Mouse (Mus musculus): Measurements from ENCODE around the gene Sin3a. TPM values are rescaled to one million over a fixed set of nuclear protein-coding genes. Genes with fewer than 3 reads are reported as not detected.
A peak's percentile ranks its signal among the peaks of the same experiment; 100 is the strongest.

Gene Sin3a
- polyA plus RNA-seq (2016; fragmentation: Nextera tagmentation; extraction: Ambion mirVana) = 38.7 and 41.2 TPM in 2 replicates

GRCm38 (mm10) chr9:57071801-57072351, at the start of gene Sin3a:
Gene Sin3a, plus strand, starts transcription at chr9:57072040.
- ATAC-seq (ENCODE audit: low FRiP score) = no peak
- Histone ChIP-seq H3K4me1 (peaks cover 25% of the 10 kb centered on the region), H3K36me3 (no peaks in the 10 kb centered on the region), H3K9ac (peak within 1 kb of the TSS; percentile 66), H3K27ac (peak within 1 kb of the TSS; percentile 98), H3K4me3 (peak within 1 kb of the TSS; percentile 93), H3K4me2 (replicated peaks) (peak within 1 kb of the TSS; percentile 83), H3K9me3 (replicated peaks) (no peaks in the 10 kb centered on the region), H3K27me3 (no peaks in the 10 kb centered on the region)
- WGBS = under 1% methylated on average over 34 of the region's 34 CpGs

GRCm38 (mm10) chr9:57031756-57032155, 40.1 kb upstream of the Sin3a start:
- Histone ChIP-seq H3K27me3 (no peaks in the 10 kb centered on the region), H3K27ac (no peak overlapping the region), H3K4me3 (no peak overlapping the region), H3K4me1 (no peaks in the 10 kb centered on the region), H3K36me3 (peaks cover 52% of the 10 kb centered on the region), H3K9ac (no peak overlapping the region), H3K4me2 (replicated peaks) (no peak overlapping the region), H3K9me3 (replicated peaks) (no peaks in the 10 kb centered on the region)
- 97% methylated on average over 1 of the region's 1 CpGs for WGBS
- ATAC-seq (ENCODE audit: low FRiP score) = no peak

GRCm38 (mm10) chr9:57056237-57056636, 15.6 kb upstream of the Sin3a start:
- Histone ChIP-seq H3K4me1 (no peaks in the 10 kb centered on the region), H3K9ac (no peak overlapping the region), H3K9me3 (replicated peaks) (no peaks in the 10 kb centered on the region), H3K27me3 (no peaks in the 10 kb centered on the region), H3K36me3 (peaks cover 44% of the 10 kb centered on the region), H3K27ac (no peak overlapping the region), H3K4me2 (replicated peaks) (no peak overlapping the region), H3K4me3 (no peak overlapping the region)
- ATAC-seq (ENCODE audit: low FRiP score) = no peak
- 86% methylated on average over 1 of the region's 1 CpGs for WGBS

- Histone ChIP-seq H3K36me3 (peaks cover 27% of the 10 kb centered on the region), H3K9me3 (replicated peaks) (no peaks in the 10 kb centered on the region), H3K27me3 (no peaks in the 10 kb centered on the region), H3K27ac (no peak overlapping the region), H3K4me2 (replicated peaks) (no peak overlapping the region), H3K4me3 (no peak overlapping the region), H3K4me1 (no peaks in the 10 kb centered on the region), H3K9ac (no peak overlapping the region)
- WGBS = 97% methylated on average over 2 of the region's 2 CpGs
- no peak for ATAC-seq (ENCODE audit: low FRiP score)
Measured at GRCm38 (mm10) chr9:57064164-57064563, 7.7 kb upstream of the Sin3a start.

- H3K4me3 ChIP-seq = no peak overlapping the region
- WGBS = 82% methylated on average over 3 of the region's 3 CpGs
- H3K36me3 ChIP-seq = 0 out of 2 replicates have a peak, but pooled peaks cover 3% of the 10 kb centered on the region
- no peaks in the 10 kb centered on the region for H3K9me3 ChIP-seq (replicated peaks)
- no peak overlapping the region for H3K4me2 ChIP-seq (replicated peaks)
- H3K4me1 ChIP-seq = peaks cover 11% of the 10 kb centered on the region
- H3K9ac ChIP-seq = no peak overlapping the region
- no peak overlapping the region for H3K27ac ChIP-seq
- no peak for ATAC-seq (ENCODE audit: low FRiP score)
- no peaks in the 10 kb centered on the region for H3K27me3 ChIP-seq
Measured at GRCm38 (mm10) chr9:57068266-57068665, 3.6 kb upstream of the Sin3a start.

GRCm38 (mm10) chr9:57070262-57070661, 1.6 kb upstream of the Sin3a start:
- Histone ChIP-seq H3K36me3 (0 out of 2 replicates have a peak, but pooled peaks cover 2% of the 10 kb centered on the region), H3K4me2 (replicated peaks) (no peak overlapping the region), H3K4me3 (no peak overlapping the region), H3K9me3 (replicated peaks) (no peaks in the 10 kb centered on the region), H3K27me3 (no peaks in the 10 kb centered on the region), H3K27ac (no peak overlapping the region), H3K4me1 (peaks cover 24% of the 10 kb centered on the region), H3K9ac (no peak overlapping the region)
- WGBS = 66% methylated on average over 1 of the region's 1 CpGs
- no peak for ATAC-seq (ENCODE audit: low FRiP score)

- peak overlapping the region; percentile 41; the same call in 1 of the 2 replicates for H3K27ac ChIP-seq
- H3K4me2 ChIP-seq (replicated peaks) = peak overlapping the region; percentile 83
- WGBS = 35% methylated on average over 5 of the region's 5 CpGs
- H3K27me3 ChIP-seq = no peaks in the 10 kb centered on the region
- peak overlapping the region; percentile 66 for H3K9ac ChIP-seq
- H3K4me3 ChIP-seq = peak overlapping the region; percentile 93
- no peak for ATAC-seq (ENCODE audit: low FRiP score)
- H3K36me3 ChIP-seq = no peaks in the 10 kb centered on the region
- no peaks in the 10 kb centered on the region for H3K9me3 ChIP-seq (replicated peaks)
- peaks cover 25% of the 10 kb centered on the region for H3K4me1 ChIP-seq
Measured at GRCm38 (mm10) chr9:57070800-57071545, 867 bp upstream of the Sin3a start.

- Histone ChIP-seq H3K4me3 (peak overlapping the region; percentile 93), H3K27me3 (no peaks in the 10 kb centered on the region), H3K9me3 (replicated peaks) (no peaks in the 10 kb centered on the region), H3K4me2 (replicated peaks) (peak overlapping the region; percentile 83), H3K36me3 (no peaks in the 10 kb centered on the region), H3K27ac (peak overlapping the region; percentile 98), H3K9ac (peak overlapping the region; percentile 66), H3K4me1 (peaks cover 30% of the 10 kb centered on the region)
- under 1% methylated on average over 40 of the region's 40 CpGs for WGBS
- no peak for ATAC-seq (ENCODE audit: low FRiP score)
Measured at GRCm38 (mm10) chr9:57072526-57072988, 717 bp downstream of the Sin3a start.

- WGBS = under 1% methylated on average over 54 of the region's 54 CpGs
- peak overlapping the region; percentile 69 for H3K9ac ChIP-seq
Measured at GRCm38 (mm10) chr9:57072989-57073789, 1.3 kb downstream of the Sin3a start.

GRCm38 (mm10) chr9:57073790-57074094, 1.9 kb downstream of the Sin3a start:
- no peaks in the 10 kb centered on the region for H3K9me3 ChIP-seq (replicated peaks)
- 1% methylated on average over 15 of the region's 15 CpGs for WGBS
- H3K36me3 ChIP-seq = no peaks in the 10 kb centered on the region
- peak overlapping the region; percentile 93 for H3K4me3 ChIP-seq
- peak overlapping the region; percentile 69 for H3K9ac ChIP-seq
- no peaks in the 10 kb centered on the region for H3K27me3 ChIP-seq
- H3K27ac ChIP-seq = peak overlapping the region; percentile 98
- H3K4me1 ChIP-seq = peaks cover 34% of the 10 kb centered on the region
- no peak for ATAC-seq (ENCODE audit: low FRiP score)
- peak overlapping the region; percentile 83 for H3K4me2 ChIP-seq (replicated peaks)

More at GRCm38 (mm10) chr9:57072989-57073789, 1.3 kb downstream of the Sin3a start:
- Histone ChIP-seq H3K9me3 (replicated peaks) (no peaks in the 10 kb centered on the region), H3K27ac (peak overlapping the region; percentile 98), H3K36me3 (no peaks in the 10 kb centered on the region), H3K4me1 (peaks cover 34% of the 10 kb centered on the region), H3K4me3 (peak overlapping the region; percentile 93), H3K27me3 (no peaks in the 10 kb centered on the region), H3K4me2 (replicated peaks) (peak overlapping the region; percentile 83)
- ATAC-seq (ENCODE audit: low FRiP score) = peak; percentile 71

- no peaks in the 10 kb centered on the region for H3K27me3 ChIP-seq
- peaks cover 34% of the 10 kb centered on the region for H3K4me1 ChIP-seq
- WGBS = 4% methylated on average over 21 of the region's 21 CpGs
- H3K4me3 ChIP-seq = peak overlapping the region; percentile 93
- H3K36me3 ChIP-seq = no peaks in the 10 kb centered on the region
- H3K9ac ChIP-seq = peak overlapping the region; percentile 69
- H3K9me3 ChIP-seq (replicated peaks) = no peaks in the 10 kb centered on the region
- peak overlapping the region; percentile 98 for H3K27ac ChIP-seq
- no peak for ATAC-seq (ENCODE audit: low FRiP score)
- peak overlapping the region; percentile 83 for H3K4me2 ChIP-seq (replicated peaks)
Measured at GRCm38 (mm10) chr9:57074171-57074821, 2.5 kb downstream of the Sin3a start.

Data from hindbrain, embryonic 12.5 days (tissue).